Mouse (Mus musculus) liver, embryonic 14 days (tissue): ENCODE data around the gene Gnat3. TPM values are rescaled to one million over a fixed set of nuclear protein-coding genes. Genes with fewer than 3 reads are reported as not detected.

Source experiments
- polyA plus RNA-seq: library from polyadenylated mRNA; depleted of rRNA; stranded (reverse); fragments of >200 nt; gene quantifications from 2 replicates; pipeline ENCODE4 v1.2.3, GENCODE M21; 2012; rRNA removed

Gene Gnat3
- not detected in 2 replicates for polyA plus RNA-seq

DNA sequence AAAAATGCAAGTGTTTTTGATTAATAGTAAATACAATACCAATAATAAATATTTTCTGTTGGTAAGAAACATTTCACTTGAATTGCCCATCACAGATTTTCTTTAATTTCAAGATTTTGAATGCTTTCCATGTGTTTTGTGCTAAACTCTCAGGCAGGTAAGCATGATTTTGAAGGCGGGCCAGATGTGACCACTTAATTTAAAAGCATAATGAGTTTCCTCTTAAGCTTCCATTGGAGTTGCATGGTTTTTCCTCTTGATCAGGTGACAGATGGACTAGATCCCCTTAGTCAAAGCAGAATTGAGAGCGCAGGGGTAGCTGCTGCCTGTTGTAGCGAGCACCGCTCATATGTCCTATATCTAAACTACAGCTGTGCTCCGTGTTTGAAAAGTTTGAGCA is at the start of gene Gnat3:
Gene Gnat3 (plus strand): TSS at position 301 of the 400 bp plus-strand sequence.

Other genes with a start within 250 kb of the Gnat3 start
- gene Cd36, start 73.7 kb upstream of the Gnat3 start, polyA plus RNA-seq = 9.5 and 11.7 TPM in 2 replicates